Mouse (Mus musculus) kidney, adult 9 months (tissue): Measurements from ENCODE around the gene Usp40.
"Not testable (repeated sequence)": the region's sequence is repeated elsewhere in the genome, so short reads cannot be mapped to it uniquely, and the experiment has no call there.

Experiments used
- DNase-seq: peaks from one replicate; pipeline ENCODE4 v3.0.0; 2022

Gene Usp40

GRCm38 (mm10) chr1:88008211-88008697 lies at the start of gene Usp40:
Usp40 (minus strand) TSS chr1:88008551.
- DNase-seq: peak; percentile 71

- DNase-seq: peak; percentile 19
These were observed 46.7 kb upstream of the Usp40 start, which contains the start of gene Ugt1a10 for GRCm38 (mm10) chr1:88055088-88055487. Ugt1a10 (plus strand) TSS chr1:88055388.

- DNase-seq: not testable (repeated sequence)
These were observed 39.1 kb upstream of the Usp40 start for GRCm38 (mm10) chr1:88047408-88047807.

- DNase-seq: peak; percentile 31
These were observed 36.6 kb upstream of the Usp40 start for GRCm38 (mm10) chr1:88044832-88045437.

- DNase-seq: peak; percentile 45
These were observed 34.7 kb upstream of the Usp40 start for GRCm38 (mm10) chr1:88043044-88043443.

GRCm38 (mm10) chr1:88025244-88025643 lies 16.9 kb upstream of the Usp40 start:
- not testable (repeated sequence) for DNase-seq

GRCm38 (mm10) chr1:88015371-88015770 lies 7.0 kb upstream of the Usp40 start:
- DNase-seq: no peak

GRCm38 (mm10) chr1:88014671-88015070 lies 6.3 kb upstream of the Usp40 start:
- no peak for DNase-seq

- DNase-seq: no peak
These were observed 5.8 kb upstream of the Usp40 start for GRCm38 (mm10) chr1:88014194-88014593.

- DNase-seq: peak; percentile 28
These were observed 5.4 kb upstream of the Usp40 start for GRCm38 (mm10) chr1:88013726-88014125.

- no peak for DNase-seq
These were observed 1.2 kb upstream of the Usp40 start for GRCm38 (mm10) chr1:88009521-88009920.

- no peak for DNase-seq
These were observed 384 bp upstream of the Usp40 start for GRCm38 (mm10) chr1:88008735-88009134.

GRCm38 (mm10) chr1:88007692-88008210 lies 600 bp downstream of the Usp40 start:
- peak; percentile 26 for DNase-seq

- no peak for DNase-seq
These were observed 15.6 kb downstream of the Usp40 start for GRCm38 (mm10) chr1:87992716-87993115.

- DNase-seq: no peak
These were observed 26.1 kb downstream of the Usp40 start for GRCm38 (mm10) chr1:87982291-87982690.

- no peak for DNase-seq
These were observed 38.0 kb downstream of the Usp40 start for GRCm38 (mm10) chr1:87970381-87970780.

GRCm38 (mm10) chr1:87961459-87962167 lies 46.7 kb downstream of the Usp40 start:
- DNase-seq: no peak

GRCm38 (mm10) chr1:87960752-87961151 lies 47.6 kb downstream of the Usp40 start:
- no peak for DNase-seq

- DNase-seq: no peak
These were observed 48.3 kb downstream of the Usp40 start for GRCm38 (mm10) chr1:87959998-87960431.

- DNase-seq: no peak
These were observed 48.8 kb downstream of the Usp40 start for GRCm38 (mm10) chr1:87959532-87959931.

- no peak for DNase-seq
These were observed 49.4 kb downstream of the Usp40 start for GRCm38 (mm10) chr1:87958931-87959330.

- DNase-seq: no peak
These were observed 55.3 kb downstream of the Usp40 start for GRCm38 (mm10) chr1:87953073-87953472.

GRCm38 (mm10) chr1:87951641-87952040 lies 56.7 kb downstream of the Usp40 start:
- DNase-seq: no peak

- DNase-seq: no peak
These were observed 60.7 kb downstream of the Usp40 start for GRCm38 (mm10) chr1:87947681-87948091.
